In genomic region chr19:26296360-26296759, GRCm38 (mm10) we compare ENCODE assay signal across 16 mouse cellular contexts.
"Had no signal": no experiment of that assay in that cellular context is flagged by ENCODE, and none has a peak within 500 bp of the region (broad histone marks: within the 10 kb centered on the region; RNA-seq: fewer than 3 reads in every experiment).

No protein-coding gene starts in this region.

- H3K4me3 ChIP-seq: megakaryocyte, embryonic 14.5 days; midbrain, embryonic 13.5 days; midbrain, embryonic 15.5 days; neural tube, embryonic 12.5 days; stomach, embryonic 15.5 days had no signal

- DNase-seq: lung, adult 18-20 months; lung, embryonic 14.5 days; lung, postnatal 14 days; lung, postnatal 36 days; right cerebral cortex, postnatal 14 days; thymus, adult 2 months; thymus, postnatal 25 days; thymus, postnatal 4 days had no signal

- H3K27me3 ChIP-seq: megakaryocyte, embryonic 14.5 days; midbrain, embryonic 13.5 days; midbrain, embryonic 15.5 days; neural tube, embryonic 12.5 days; stomach, embryonic 15.5 days had no signal

- H3K4me2 ChIP-seq: lung, embryonic 14.5 days; midbrain, embryonic 11.5 days; midbrain, embryonic 13.5 days; midbrain, embryonic 15.5 days; neural tube, embryonic 12.5 days; stomach, embryonic 15.5 days had no signal

- ATAC-seq: midbrain, embryonic 13.5 days; midbrain, embryonic 15.5 days had no signal

- H3K9me3 ChIP-seq: megakaryocyte, embryonic 14.5 days; midbrain, embryonic 13.5 days; midbrain, embryonic 15.5 days; neural tube, embryonic 12.5 days; stomach, embryonic 15.5 days had no signal

- H3K27ac ChIP-seq: macrophage; midbrain, embryonic 13.5 days; midbrain, embryonic 15.5 days; neural tube, embryonic 12.5 days; stomach, embryonic 15.5 days; stomach, postnatal 0 days had no signal

- H3K36me3 ChIP-seq: midbrain, embryonic 13.5 days; midbrain, embryonic 15.5 days; neural tube, embryonic 12.5 days; stomach, embryonic 15.5 days had no signal

- H3K4me1 ChIP-seq: megakaryocyte, embryonic 14.5 days; midbrain, embryonic 13.5 days; midbrain, embryonic 15.5 days; neural tube, embryonic 12.5 days; stomach, embryonic 15.5 days had no signal

- H3K9ac ChIP-seq: lung, embryonic 14.5 days; midbrain, embryonic 13.5 days; midbrain, embryonic 15.5 days; neural tube, embryonic 12.5 days; stomach, embryonic 15.5 days had no signal
